Mouse (Mus musculus) neural tube, embryonic 11.5 days (tissue): ENCODE results near the gene Dock2. TPM values are rescaled to one million over a fixed set of nuclear protein-coding genes. Genes with fewer than 3 reads are reported as not detected.

Experiments used
- ATAC-seq: fragments of 200-750 bp; cut with Nextera tagmentation; 2 replicates; pipeline ENCODE4 v1.8.0; 2017; ENCODE audit warnings: moderate number of reproducible peaks, mild to moderate bottlenecking, moderate TSS enrichment, moderate library complexity; ENCODE audit not compliant: insufficient read depth, low FRiP score, low TSS enrichment
- DNase-seq: peaks from one replicate; pipeline ENCODE4 v3.0.0-alpha.2; 2015; ENCODE audit warnings: low spot score
- H3K27ac ChIP-seq: fragments of 300-500 bp; sonication (generic); 2 replicates; pipeline ENCODE4 v1.5.1; 2014; ENCODE audit warnings: low read depth, mild to moderate bottlenecking, low read length
- H3K27me3 ChIP-seq: fragments of 300-500 bp; sonication (generic); 2 replicates; pipeline ENCODE4 v1.6.1; 2014; ENCODE audit warnings: mild to moderate bottlenecking, low read length, mixed read lengths; ENCODE audit not compliant: control insufficient read depth, insufficient read depth
- H3K36me3 ChIP-seq: fragments of 300-500 bp; sonication (generic); 2 replicates; pipeline ENCODE4 v1.6.1; 2014; ENCODE audit warnings: mild to moderate bottlenecking, low read length, moderate library complexity, mixed read lengths; ENCODE audit not compliant: control insufficient read depth, insufficient read depth
- H3K4me1 ChIP-seq: fragments of 300-500 bp; sonication (generic); 2 replicates; pipeline ENCODE4 v1.6.1; 2014; ENCODE audit warnings: low read length, mixed read lengths; ENCODE audit not compliant: control insufficient read depth, insufficient read depth
- H3K4me2 ChIP-seq: fragments of 300-500 bp; sonication (generic); 2 replicates; pipeline ENCODE4 v1.6.1; 2014; ENCODE audit warnings: low read depth, mild to moderate bottlenecking, moderate library complexity
- H3K4me3 ChIP-seq: fragments of 300-500 bp; sonication (generic); 2 replicates; pipeline ENCODE4 v1.5.1; 2014; ENCODE audit warnings: low read depth, low read length
- H3K9ac ChIP-seq: fragments of 300-500 bp; sonication (generic); 2 replicates; pipeline ENCODE4 v1.6.1; 2014; ENCODE audit warnings: mild to moderate bottlenecking, low read length
- H3K9me3 ChIP-seq: fragments of 300-500 bp; sonication (generic); 2 replicates; pipeline ENCODE4 v1.6.1; 2016; ENCODE audit warnings: low read length; ENCODE audit not compliant: control insufficient read depth
- WGBS: fragments of 180-500 bp; shearing (Covaris S2); extraction: QIAGEN DNeasy Blood & Tissue Kit; methylation state at CpG from one replicate; pipeline ENCODE4 v1.1.7; 2014; 5-methylcytosine and 5-hydroxymethylcytosine counted together
- polyA plus RNA-seq: library from polyadenylated mRNA; unstranded; fragments of >200 nt; fragmentation: Nextera tagmentation; extraction: Ambion mirVana; gene quantifications from 2 replicates; pipeline ENCODE4 v1.2.1, GENCODE M21; 2014

Gene Dock2
- polyA plus RNA-seq, 1 experiment from 2014 or later = 0.82 TPM

GRCm38 (mm10) chr11:34530971-34531370 lies 252.7 kb downstream of the Dock2 start:
- Histone ChIP-seq H3K4me3 (no peak overlapping the region), H3K9ac (no peak overlapping the region), H3K36me3 (no peaks in the 10 kb centered on the region), H3K4me2 (no peak overlapping the region), H3K27me3 (no peaks in the 10 kb centered on the region), H3K9me3 (no peaks in the 10 kb centered on the region), H3K27ac (no peak overlapping the region), H3K4me1 (no peaks in the 10 kb centered on the region)
- ATAC-seq (no peak), DNase-seq (no peak)
- WGBS = 90% methylated on average over 3 of the region's 3 CpGs

- ATAC-seq = no peak
- Histone ChIP-seq H3K27me3 (no peaks in the 10 kb centered on the region), H3K36me3 (no peaks in the 10 kb centered on the region), H3K27ac (no peak overlapping the region), H3K4me1 (no peaks in the 10 kb centered on the region), H3K9ac (no peak overlapping the region), H3K9me3 (no peaks in the 10 kb centered on the region), H3K4me2 (no peak overlapping the region), H3K4me3 (no peak overlapping the region)
- no peak for DNase-seq
- 91% methylated on average over 4 of the region's 4 CpGs for WGBS
These were observed 255.7 kb downstream of the Dock2 start for GRCm38 (mm10) chr11:34528006-34528405.

DNA sequence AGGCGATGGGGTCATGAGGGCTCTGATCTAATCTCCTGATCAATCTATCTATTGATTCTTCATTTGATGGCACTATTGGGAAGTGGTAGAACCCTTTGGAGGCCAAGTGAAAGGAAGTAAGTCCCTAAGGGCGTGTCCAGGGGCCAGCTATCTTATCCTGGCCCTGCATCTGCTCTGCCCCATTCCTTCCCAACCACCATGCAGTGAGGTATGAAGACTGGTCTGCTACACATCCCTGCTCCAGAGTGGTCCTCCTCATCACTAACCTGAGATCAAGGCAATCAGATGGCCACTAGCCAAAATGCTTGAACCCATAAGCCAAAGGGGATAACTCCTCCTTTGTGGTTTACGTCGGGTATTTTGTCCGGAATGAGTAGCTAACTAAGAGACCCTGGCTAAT lies 256.5 kb downstream of the Dock2 start:
- H3K9me3 ChIP-seq = no peaks in the 10 kb centered on the region
- no peak overlapping the region for H3K27ac ChIP-seq
- H3K36me3 ChIP-seq = no peaks in the 10 kb centered on the region
- no peak overlapping the region for H3K4me2 ChIP-seq
- no peaks in the 10 kb centered on the region for H3K27me3 ChIP-seq
- H3K4me1 ChIP-seq = no peaks in the 10 kb centered on the region
- ATAC-seq (no peak), DNase-seq (no peak)
- no peak overlapping the region for H3K9ac ChIP-seq
- H3K4me3 ChIP-seq = no peak overlapping the region
- 88% methylated on average over 5 of the region's 5 CpGs for WGBS

DNA sequence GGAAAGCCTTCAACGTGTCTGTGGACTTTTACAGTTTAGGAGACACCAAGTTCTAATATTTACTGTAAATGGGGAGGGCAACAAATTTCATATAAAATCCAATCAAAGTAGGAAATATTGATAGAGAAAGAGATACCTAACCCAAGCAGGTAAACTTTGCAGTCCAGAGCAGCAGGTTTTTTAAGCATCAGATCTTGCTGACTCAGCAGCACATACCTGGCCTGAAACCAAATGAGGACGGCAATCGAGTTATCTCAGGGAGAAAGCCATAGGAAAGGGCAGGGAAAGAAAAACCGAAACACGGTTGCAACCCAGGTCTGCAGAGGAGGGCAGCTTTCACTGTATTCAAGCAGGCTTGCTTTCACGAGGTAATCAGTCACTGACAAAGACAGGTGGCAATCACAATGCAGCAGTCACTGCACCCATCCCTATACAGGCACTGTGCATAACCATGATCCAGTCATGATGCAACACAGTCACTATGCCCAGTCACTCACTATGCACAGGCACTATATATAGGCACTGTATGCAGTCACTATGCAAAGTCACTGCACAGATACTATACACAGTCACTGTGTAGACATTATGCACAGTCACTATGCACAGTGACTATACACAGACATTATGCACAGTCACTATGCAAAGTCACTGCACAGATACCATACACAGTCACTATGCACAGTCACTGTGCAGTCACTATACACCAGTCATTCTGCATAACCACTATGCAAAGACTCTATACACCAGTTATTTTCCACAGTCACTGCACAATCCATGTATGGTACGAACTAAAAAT lies 258.4 kb downstream of the Dock2 start:
- 80% methylated on average over 7 of the region's 7 CpGs for WGBS
- no peak for ATAC-seq
- no peaks in the 10 kb centered on the region for H3K4me1 ChIP-seq

DNA sequence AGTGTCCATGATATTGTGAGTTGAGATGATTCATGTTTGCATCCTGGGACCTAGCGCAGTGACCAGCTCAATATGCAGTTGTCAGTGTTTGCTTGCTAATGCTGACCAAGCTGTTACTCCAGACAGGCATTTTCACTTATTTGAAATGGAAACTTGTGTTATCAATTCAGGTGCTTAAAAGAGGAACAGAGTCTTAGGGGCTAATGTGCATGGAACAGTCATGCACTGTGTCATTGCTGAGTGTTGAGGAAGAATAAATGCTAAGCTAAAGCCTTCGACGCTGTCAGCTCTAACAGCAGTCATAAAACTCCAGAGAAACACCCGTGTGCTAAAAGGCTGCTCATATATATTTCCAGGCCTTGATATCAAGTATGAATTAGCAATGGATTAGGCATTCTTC lies 259.1 kb downstream of the Dock2 start:
- Histone ChIP-seq H3K4me3 (no peak overlapping the region), H3K4me1 (no peaks in the 10 kb centered on the region), H3K36me3 (no peaks in the 10 kb centered on the region), H3K9ac (no peak overlapping the region), H3K27ac (no peak overlapping the region), H3K9me3 (no peaks in the 10 kb centered on the region), H3K27me3 (no peaks in the 10 kb centered on the region), H3K4me2 (no peak overlapping the region)
- ATAC-seq (no peak), DNase-seq (no peak)
- WGBS = 86% methylated on average over 4 of the region's 4 CpGs

More for the DNA sequence above, 258.4 kb downstream of the Dock2 start:
- no peak overlapping the region for H3K27ac ChIP-seq
- no peak overlapping the region for H3K4me2 ChIP-seq
- H3K9ac ChIP-seq = no peak overlapping the region
- no peaks in the 10 kb centered on the region for H3K36me3 ChIP-seq
- H3K27me3 ChIP-seq = no peaks in the 10 kb centered on the region
- H3K4me3 ChIP-seq = no peak overlapping the region
- no peak for DNase-seq
- H3K9me3 ChIP-seq = no peaks in the 10 kb centered on the region

DNA sequence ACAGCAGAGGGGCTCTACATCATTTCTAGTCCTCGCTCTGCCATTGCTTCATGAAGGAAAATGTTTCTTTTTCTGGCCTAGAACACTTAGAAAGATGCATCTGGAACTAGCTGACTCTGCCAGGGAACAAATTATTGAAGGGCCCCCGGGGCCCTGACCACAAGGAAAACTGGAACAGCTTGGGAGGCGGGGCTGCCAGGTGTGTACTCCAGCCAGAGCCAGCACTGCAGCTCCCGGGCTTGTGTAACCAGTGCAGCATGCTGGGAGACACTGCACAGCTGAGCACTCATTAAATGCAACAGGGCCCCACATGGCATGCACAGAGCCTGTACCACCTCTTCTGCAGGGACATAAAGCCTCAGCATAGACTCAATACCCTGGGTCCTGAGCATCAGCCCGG lies 265.1 kb downstream of the Dock2 start:
- H3K4me1 ChIP-seq = no peaks in the 10 kb centered on the region
- 61% methylated on average over 5 of the region's 5 CpGs for WGBS
- no peak overlapping the region for H3K4me2 ChIP-seq
- no peaks in the 10 kb centered on the region for H3K36me3 ChIP-seq
- ATAC-seq = no peak
- DNase-seq = no peak
- H3K4me3 ChIP-seq = no peak overlapping the region
- no peaks in the 10 kb centered on the region for H3K27me3 ChIP-seq
- no peak overlapping the region for H3K9ac ChIP-seq
- no peaks in the 10 kb centered on the region for H3K9me3 ChIP-seq
- H3K27ac ChIP-seq = no peak overlapping the region

- no peak overlapping the region for H3K27ac ChIP-seq
These were observed 266.7 kb downstream of the Dock2 start for GRCm38 (mm10) chr11:34516971-34517370.

GRCm38 (mm10) chr11:34515301-34515700 lies 268.4 kb downstream of the Dock2 start:
- Histone ChIP-seq H3K9ac (no peak overlapping the region), H3K4me1 (no peaks in the 10 kb centered on the region), H3K9me3 (no peaks in the 10 kb centered on the region), H3K4me3 (no peak overlapping the region), H3K27me3 (no peaks in the 10 kb centered on the region), H3K36me3 (no peaks in the 10 kb centered on the region), H3K4me2 (no peak overlapping the region), H3K27ac (no peak overlapping the region)
- WGBS = 71% methylated on average over 4 of the region's 4 CpGs
- no peak for DNase-seq
- ATAC-seq = no peak

More at GRCm38 (mm10) chr11:34516971-34517370, 266.7 kb downstream of the Dock2 start:
- no peak for ATAC-seq
- no peaks in the 10 kb centered on the region for H3K9me3 ChIP-seq
- H3K36me3 ChIP-seq = no peaks in the 10 kb centered on the region
- H3K4me2 ChIP-seq = no peak overlapping the region
- no peaks in the 10 kb centered on the region for H3K4me1 ChIP-seq
- no peak overlapping the region for H3K9ac ChIP-seq
- H3K27me3 ChIP-seq = no peaks in the 10 kb centered on the region
- H3K4me3 ChIP-seq = no peak overlapping the region
- DNase-seq = no peak
- 78% methylated on average over 2 of the region's 2 CpGs for WGBS

- no peaks in the 10 kb centered on the region for H3K27me3 ChIP-seq
- no peaks in the 10 kb centered on the region for H3K4me1 ChIP-seq
- H3K4me3 ChIP-seq = no peak overlapping the region
- H3K27ac ChIP-seq = no peak overlapping the region
- DNase-seq = no peak
- WGBS = 84% methylated on average over 1 of the region's 1 CpGs
- no peak overlapping the region for H3K4me2 ChIP-seq
- no peaks in the 10 kb centered on the region for H3K36me3 ChIP-seq
- no peak overlapping the region for H3K9ac ChIP-seq
- no peaks in the 10 kb centered on the region for H3K9me3 ChIP-seq
- ATAC-seq = no peak
These were observed 277.3 kb downstream of the Dock2 start for GRCm38 (mm10) chr11:34506390-34506789.
